Mouse (Mus musculus): ENCODE results near the gene Zfp600.
"Not testable (repeated sequence)": the region's sequence is repeated elsewhere in the genome, so short reads cannot be mapped to it uniquely, and the experiment has no call there.

GRCm38 (mm10) chr4:146168730-146169215 is 12.1 kb downstream of the Zfp600 start:
- TF ChIP-seq CTCF (IDR thresholded peaks at IDR 0.05; ENCODE audit: control insufficient read depth, insufficient read depth, insufficient read length); USF1 (IDR thresholded peaks at IDR 0.05; ENCODE audit: low read depth); MAX (IDR thresholded peaks at IDR 0.05); MYOD1 (IDR thresholded peaks at IDR 0.05; ENCODE audit: control insufficient read depth, insufficient read length, low read depth); MYOG (IDR thresholded peaks at IDR 0.05; ENCODE audit: control insufficient read depth, extremely low read depth, insufficient read length); FOSL1 (IDR thresholded peaks at IDR 0.05; ENCODE audit: insufficient read depth, low read length, poor library complexity, severe bottlenecking): not testable (repeated sequence)
